Comparison of ENCODE assay signal across 8 mouse cellular contexts in the genomic region with DNA sequence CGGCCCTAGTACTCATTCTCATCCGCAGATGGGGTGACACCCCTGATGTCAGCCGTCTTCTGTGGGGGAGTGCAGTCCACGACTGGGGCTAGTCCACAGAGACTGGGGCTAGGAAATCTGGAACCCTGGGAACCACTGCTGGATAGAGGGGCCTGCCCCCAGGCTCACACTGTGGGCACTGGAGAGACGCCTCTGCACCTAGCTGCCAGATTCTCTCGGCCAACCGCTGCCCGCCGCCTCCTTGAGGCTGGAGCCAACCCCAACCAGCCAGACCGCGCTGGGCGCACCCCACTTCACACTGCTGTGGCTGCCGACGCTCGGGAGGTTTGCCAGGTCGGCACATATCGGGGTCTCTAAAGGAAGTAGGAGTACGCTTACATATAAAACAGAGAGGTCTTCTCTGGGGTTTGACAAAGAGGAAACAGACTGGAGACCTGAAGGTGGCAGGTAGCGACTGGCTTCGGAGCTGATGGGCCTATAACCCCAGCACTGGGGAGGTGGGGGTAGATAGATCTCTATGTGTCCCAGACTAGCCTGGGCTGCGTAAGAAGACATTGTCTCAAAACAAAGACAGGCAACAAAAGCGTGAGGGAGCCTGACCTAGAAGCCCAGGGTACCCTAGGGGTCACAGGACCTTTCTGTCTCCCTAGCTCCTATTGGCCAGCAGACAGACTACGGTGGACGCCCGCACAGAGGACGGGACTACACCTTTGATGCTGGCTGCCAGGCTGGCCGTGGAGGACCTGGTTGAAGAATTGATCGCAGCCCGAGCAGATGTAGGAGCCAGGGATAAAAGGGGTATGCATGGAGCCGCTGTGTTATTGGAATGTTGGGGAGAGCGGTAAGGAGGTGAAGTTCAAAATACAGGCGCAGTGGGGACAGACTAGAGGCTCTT. TPM values are rescaled to one million over a fixed set of nuclear protein-coding genes. Genes with fewer than 3 reads are reported as not detected.
DNase-seq lines count a peak whose midpoint lies in the region; ATAC-seq and TF ChIP-seq lines count a peak whose summit lies in the region.

No protein-coding gene starts in this region.

- DNase-seq in spleen, adult 2 months (ENCODE audit: low read depth in 1 of 2, low spot score in 2 of 2): no peak
- DNase-seq in spleen, postnatal 14 days (ENCODE audit: low spot score in 2 of 2): no peak
- peak; percentile 53 for DNase-seq in neural tube, embryonic 10.5 days (ENCODE audit: extremely low spot score, low spot score)
- no peak for DNase-seq in urinary bladder, postnatal 4 days (ENCODE audit: low spot score in 2 of 2)
- no peak for DNase-seq in layer of hippocampus, adult 8-10 months (ENCODE audit: low spot score in 2 of 2)

- H3K9me3 ChIP-seq in erythroblast, embryonic 14.5 days (ENCODE audit: control insufficient read depth, low read length): no peaks in the 10 kb centered on the region
- no peaks in the 10 kb centered on the region for H3K9me3 ChIP-seq in intestine, embryonic 15.5 days

- peak overlapping the region; percentile 91 for H3K4me3 ChIP-seq in erythroblast, embryonic 14.5 days (replicated peaks)
- peak overlapping the region; percentile 89; the same call in 1 of the 2 replicates for H3K4me3 ChIP-seq in spleen, adult 2 months (ENCODE audit: extremely low read depth, insufficient read depth, insufficient read length)
- H3K4me3 ChIP-seq in intestine, embryonic 15.5 days (replicated peaks): peak overlapping the region; percentile 65

- no peaks in the 10 kb centered on the region for H3K36me3 ChIP-seq in erythroblast, embryonic 14.5 days (ENCODE audit: control insufficient read depth)
- peaks cover 2% of the 10 kb centered on the region; the same call in 1 of the 2 replicates for H3K36me3 ChIP-seq in spleen, adult 2 months (ENCODE audit: control insufficient read depth, insufficient read depth, low read length)
- H3K36me3 ChIP-seq in intestine, embryonic 15.5 days: no peaks in the 10 kb centered on the region

- no peak overlapping the region for H3K27ac ChIP-seq in spleen, adult 2 months (ENCODE audit: insufficient read depth, low read length)
- H3K27ac ChIP-seq in intestine, embryonic 15.5 days: peak overlapping the region; percentile 94

- no peak for TF ChIP-seq CTCF in spleen, adult 2 months (IDR thresholded peaks at IDR 0.05; ENCODE audit: extremely low read depth, insufficient read depth, insufficient read length, insufficient replicate concordance)

- 51% methylated on average over 32 of the region's 32 CpGs for WGBS in spleen, adult 2 months
- 31% methylated on average over 32 of the region's 32 CpGs for WGBS in intestine, embryonic 15.5 days

- no peak for ATAC-seq in erythroblast, adult 5-6 weeks (replicated peaks; ENCODE audit: low FRiP score, poor library complexity, severe bottlenecking)
- ATAC-seq in intestine, embryonic 15.5 days: no peak

- no peak for TF ChIP-seq POLR2A in spleen, adult 2 months (IDR thresholded peaks at IDR 0.05; ENCODE audit: low read depth, low read length)

- peaks cover 26% of the 10 kb centered on the region for H3K27me3 ChIP-seq in erythroblast, embryonic 14.5 days (ENCODE audit: control insufficient read depth)
- no peaks in the 10 kb centered on the region for H3K27me3 ChIP-seq in spleen, adult 2 months (ENCODE audit: control insufficient read depth, insufficient read depth, low read length)
- H3K27me3 ChIP-seq in intestine, embryonic 15.5 days (replicated peaks): no peaks in the 10 kb centered on the region

- peak overlapping the region; percentile 82 for H3K4me2 ChIP-seq in intestine, embryonic 15.5 days (replicated peaks)

- H3K4me1 ChIP-seq in erythroblast, embryonic 14.5 days (ENCODE audit: control insufficient read depth): peaks cover 46% of the 10 kb centered on the region
- peaks cover 9% of the 10 kb centered on the region; the same call in 1 of the 2 replicates for H3K4me1 ChIP-seq in spleen, adult 2 months (ENCODE audit: control insufficient read depth, insufficient read depth, insufficient read length)
- peaks cover 36% of the 10 kb centered on the region for H3K4me1 ChIP-seq in intestine, embryonic 15.5 days (replicated peaks)

- H3K9ac ChIP-seq in intestine, embryonic 15.5 days: peak overlapping the region; percentile 96

RNA-seq across cellular contexts. Expression of gene Gpsm3, which starts 3.5 kb away (rescaled TPM):
- polyA plus RNA-seq in erythroblast, embryonic 14.5 days (2012): 1.2 and 1.3 TPM in 2 replicates
- total RNA-seq in erythroblast, adult 5-6 weeks (2015; ENCODE audit: low replicate concordance): 69.6 and 82.3 TPM in 2 replicates
- total RNA-seq in erythroblast, adult 5-6 weeks (2017; ENCODE audit: low replicate concordance): 11.6 and 21.3 TPM in 2 replicates
- 68.8 and 91.0 TPM in 2 replicates for polyA plus RNA-seq in spleen, adult 2 months (2012; rRNA removed)
- polyA plus RNA-seq in intestine, embryonic 15.5 days (2015; fragmentation: Nextera tagmentation; extraction: Ambion mirVana): 10.1 TPM in 2 replicates
- 1 to 10 TPM in 3 of 4 experiments, under 1 TPM in 1; 0.61 to 9.8 (median 5.5) TPM for total RNA-seq in layer of hippocampus, adult 8-10 months (2022)

RNA-seq across cellular contexts. Expression of gene Pbx2, which starts 4.9 kb away (rescaled TPM):
- polyA plus RNA-seq in erythroblast, embryonic 14.5 days (2012): 11.4 and 11.5 TPM in 2 replicates
- 8.4 and 10.4 TPM in 2 replicates for total RNA-seq in erythroblast, adult 5-6 weeks (2015; ENCODE audit: low replicate concordance)
- 5.5 and 5.9 TPM in 2 replicates for total RNA-seq in erythroblast, adult 5-6 weeks (2017; ENCODE audit: low replicate concordance)
- polyA plus RNA-seq in spleen, adult 2 months (2012; rRNA removed): 60.4 and 69.5 TPM in 2 replicates
- polyA plus RNA-seq in intestine, embryonic 15.5 days (2015; fragmentation: Nextera tagmentation; extraction: Ambion mirVana): 8.0 and 8.8 TPM in 2 replicates
- 10 to 100 TPM; 54.3 to 76.6 (median 66.8) TPM for total RNA-seq in layer of hippocampus, adult 8-10 months (2022)

RNA-seq across cellular contexts. Expression of gene Ager, which starts 11.5 kb away (rescaled TPM):
- polyA plus RNA-seq in erythroblast, embryonic 14.5 days (2012): 0.33 and 0.46 TPM in 2 replicates
- total RNA-seq in erythroblast, adult 5-6 weeks (2015; ENCODE audit: low replicate concordance): 0.84 TPM in 1 of 2 replicates, not detected in the other
- 0.26 and 1.7 TPM in 2 replicates for total RNA-seq in erythroblast, adult 5-6 weeks (2017; ENCODE audit: low replicate concordance)
- polyA plus RNA-seq in spleen, adult 2 months (2012; rRNA removed): 5.2 and 5.3 TPM in 2 replicates
- polyA plus RNA-seq in intestine, embryonic 15.5 days (2015; fragmentation: Nextera tagmentation; extraction: Ambion mirVana): 2.7 and 3.0 TPM in 2 replicates
- total RNA-seq in layer of hippocampus, adult 8-10 months (2022): 1 to 10 TPM in 1 of 4 experiments, under 1 TPM in 3; 0.51 to 1.5 (median 0.88) TPM

RNA-seq across cellular contexts. Expression of gene Rnf5, which starts 17.4 kb away (rescaled TPM):
- 16.2 and 16.8 TPM in 2 replicates for polyA plus RNA-seq in erythroblast, embryonic 14.5 days (2012)
- 22.2 and 30.2 TPM in 2 replicates for total RNA-seq in erythroblast, adult 5-6 weeks (2015; ENCODE audit: low replicate concordance)
- 4.1 and 6.1 TPM in 2 replicates for total RNA-seq in erythroblast, adult 5-6 weeks (2017; ENCODE audit: low replicate concordance)
- polyA plus RNA-seq in spleen, adult 2 months (2012; rRNA removed): 54.1 and 61.8 TPM in 2 replicates
- 165 and 174 TPM in 2 replicates for polyA plus RNA-seq in intestine, embryonic 15.5 days (2015; fragmentation: Nextera tagmentation; extraction: Ambion mirVana)
- 10 to 100 TPM; 74.7 to 84.0 (median 76.3) TPM for total RNA-seq in layer of hippocampus, adult 8-10 months (2022)

RNA-seq across cellular contexts. Expression of gene Agpat1, which starts 17.9 kb away (rescaled TPM):
- 16.1 and 18.7 TPM in 2 replicates for polyA plus RNA-seq in erythroblast, embryonic 14.5 days (2012)
- 9.6 and 16.5 TPM in 2 replicates for total RNA-seq in erythroblast, adult 5-6 weeks (2015; ENCODE audit: low replicate concordance)
- total RNA-seq in erythroblast, adult 5-6 weeks (2017; ENCODE audit: low replicate concordance): 8.2 and 12.4 TPM in 2 replicates
- 156 and 187 TPM in 2 replicates for polyA plus RNA-seq in spleen, adult 2 months (2012; rRNA removed)
- polyA plus RNA-seq in intestine, embryonic 15.5 days (2015; fragmentation: Nextera tagmentation; extraction: Ambion mirVana): 51.2 and 60.8 TPM in 2 replicates
- 100 to 1,000 TPM; 138 to 163 (median 151) TPM for total RNA-seq in layer of hippocampus, adult 8-10 months (2022)
